Mouse (Mus musculus) Patski (cell line): ENCODE results near the gene Zbtb20. TPM values are rescaled to one million over a fixed set of nuclear protein-coding genes. Genes with fewer than 3 reads are reported as not detected.
A peak's percentile ranks its signal among the peaks of the same experiment; 100 is the strongest.

Source experiments
- ATAC-seq: fragments of 100-300 bp; one replicate; pipeline ENCODE4 v1.8.0; 2021
- CTCF ChIA-PET: fragments of 350-600 bp; sonication (Branson Sonifier 250); formaldehyde crosslinking; loops from one replicate; lab custom pipeline; 2022; ENCODE audit warnings: inconsistent platforms; lab: Charles Lee
- POLR2A ChIA-PET: fragments of 350-600 bp; sonication (Branson Sonifier 250); formaldehyde crosslinking; loops from one replicate; lab custom pipeline; 2022; ENCODE audit warnings: antibody characterized with exemption, inconsistent platforms; lab: Charles Lee
- DNase-seq: peaks from one replicate; pipeline ENCODE4 v3.0.0-alpha.2; 2011; ENCODE audit warnings: low read depth, low spot score
- H3K27me3 ChIP-seq: fragments of 371-371 bp; one replicate; pipeline ENCODE4 v1.5.1; 2021
- CTCF ChIP-seq: fragments of 100-300 bp; IDR thresholded peaks from one replicate; pipeline ENCODE4 v1.5.1; 2021
- in situ Hi-C: fragments of 300-500 bp; cut with MboI; formaldehyde crosslinking; loops from 3 replicates; pipeline ENCODE4 v1.11.1; 2018; ENCODE audit warnings: low pct_unique_long_range_greater_than_20kb, mixed read lengths
- polyA plus RNA-seq: library from polyadenylated mRNA; unstranded; gene quantifications from one replicate; pipeline ENCODE4 v1.2.3, GENCODE M21; 2021

Gene Zbtb20
- polyA plus RNA-seq, 1 experiment from 2014 or later, result 12.2 TPM

DNA sequence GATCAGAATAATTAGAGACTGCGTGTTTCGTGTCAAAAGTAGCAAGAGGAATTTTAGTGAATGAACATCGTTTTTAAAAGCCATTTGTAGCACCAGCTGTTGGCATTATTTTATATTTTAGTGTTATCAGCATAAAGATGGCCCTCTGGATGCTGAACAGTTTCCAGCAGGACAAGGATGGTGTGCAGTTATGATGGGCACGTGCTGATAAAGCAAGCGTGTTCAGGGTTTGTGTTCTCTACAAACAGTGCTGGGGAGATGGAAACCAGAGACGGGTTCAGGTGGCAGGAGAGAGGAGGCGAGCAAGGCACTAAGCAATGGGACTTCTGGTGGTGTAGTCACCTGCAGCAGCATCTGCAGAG lies 534.9 kb downstream of the Zbtb20 start:
- DNase-seq (no peak), ATAC-seq (no peak)
- in situ Hi-C loops, result no loop called here
- POLR2A ChIA-PET, result no interaction called here
- TF ChIP-seq CTCF, result no peak
- CTCF ChIA-PET, result no interaction called here
- no peaks in the 10 kb centered on the region for H3K27me3 ChIP-seq

DNA sequence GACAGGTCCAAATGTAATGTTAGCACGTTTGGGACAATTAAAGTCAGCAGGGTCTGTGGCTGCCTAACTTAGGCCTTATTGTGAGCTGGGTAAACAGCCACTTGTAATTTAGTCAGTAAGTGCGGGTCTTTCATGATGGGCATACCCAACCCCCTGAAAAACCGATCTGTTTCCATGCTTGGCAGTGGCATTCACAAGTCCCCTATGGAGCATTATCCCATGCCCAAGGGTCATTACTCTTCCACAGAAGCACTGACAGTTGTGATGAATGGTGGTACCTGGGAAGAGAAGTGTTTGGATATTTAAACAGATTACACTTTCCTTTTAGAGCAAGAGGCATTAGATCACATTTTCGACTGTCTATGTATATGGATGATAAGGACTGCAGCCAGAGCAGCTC lies 540.2 kb downstream of the Zbtb20 start:
- TF ChIP-seq CTCF, result no peak
- ChIA-PET CTCF (no interaction called here), POLR2A (no interaction called here)
- DNase-seq (no peak), ATAC-seq (no peak)
- in situ Hi-C loops, result no loop called here
- no peaks in the 10 kb centered on the region for H3K27me3 ChIP-seq

- DNase-seq (no peak), ATAC-seq (no peak)
These were observed 544.2 kb downstream of the Zbtb20 start for GRCm38 (mm10) chr16:43419923-43420322.

GRCm38 (mm10) chr16:43428955-43429354 lies 553.3 kb downstream of the Zbtb20 start:
- CTCF ChIA-PET, result interaction anchor here (0.6 to 1.8 kb wide), 2 partner anchors 25 to 157 kb away, joined by 3 to 4 read pairs; no protein-coding TSS in a partner anchor
- no peaks in the 10 kb centered on the region for H3K27me3 ChIP-seq
- TF ChIP-seq CTCF, result no peak
- no peak for ATAC-seq
- DNase-seq, result no peak
- POLR2A ChIA-PET, result interaction anchor here (0.6 kb wide), 1 partner anchor 1536 kb away, joined by 3 read pairs; no protein-coding TSS in a partner anchor
- in situ Hi-C loops, result no loop called here

More at GRCm38 (mm10) chr16:43419923-43420322, 544.2 kb downstream of the Zbtb20 start:
- ChIA-PET POLR2A (no interaction called here), CTCF (interaction anchor here (1.1 to 1.2 kb wide), 2 partner anchors 11 to 55 kb away, joined by 3 read pairs; no protein-coding TSS in a partner anchor)
- no peaks in the 10 kb centered on the region for H3K27me3 ChIP-seq
- TF ChIP-seq CTCF, result no peak
- in situ Hi-C loops, result no loop called here

DNA sequence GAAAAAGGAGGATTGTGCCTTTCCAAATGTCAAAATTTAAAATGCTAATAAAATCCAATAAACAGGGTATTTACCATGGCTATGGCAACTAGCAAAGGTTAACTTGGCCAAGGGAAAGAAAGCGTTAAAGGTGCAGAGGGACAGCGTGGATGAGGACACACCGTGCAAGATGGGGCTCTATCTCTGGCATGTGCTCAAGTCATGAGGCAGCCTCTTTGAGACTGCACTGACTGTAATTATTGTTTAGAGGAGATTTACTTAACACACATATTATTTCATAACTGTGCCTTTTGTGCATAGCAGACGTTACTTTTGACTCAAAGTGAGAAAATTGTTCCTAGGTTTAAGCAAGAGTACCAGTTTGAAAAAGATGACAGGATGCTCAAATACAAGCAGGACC lies 554.3 kb downstream of the Zbtb20 start:
- in situ Hi-C loops, result no loop called here
- ChIA-PET POLR2A (no interaction called here), CTCF (no interaction called here)
- ATAC-seq (no peak), DNase-seq (no peak)
- TF ChIP-seq CTCF, result no peak
- H3K27me3 ChIP-seq, result no peaks in the 10 kb centered on the region

DNA sequence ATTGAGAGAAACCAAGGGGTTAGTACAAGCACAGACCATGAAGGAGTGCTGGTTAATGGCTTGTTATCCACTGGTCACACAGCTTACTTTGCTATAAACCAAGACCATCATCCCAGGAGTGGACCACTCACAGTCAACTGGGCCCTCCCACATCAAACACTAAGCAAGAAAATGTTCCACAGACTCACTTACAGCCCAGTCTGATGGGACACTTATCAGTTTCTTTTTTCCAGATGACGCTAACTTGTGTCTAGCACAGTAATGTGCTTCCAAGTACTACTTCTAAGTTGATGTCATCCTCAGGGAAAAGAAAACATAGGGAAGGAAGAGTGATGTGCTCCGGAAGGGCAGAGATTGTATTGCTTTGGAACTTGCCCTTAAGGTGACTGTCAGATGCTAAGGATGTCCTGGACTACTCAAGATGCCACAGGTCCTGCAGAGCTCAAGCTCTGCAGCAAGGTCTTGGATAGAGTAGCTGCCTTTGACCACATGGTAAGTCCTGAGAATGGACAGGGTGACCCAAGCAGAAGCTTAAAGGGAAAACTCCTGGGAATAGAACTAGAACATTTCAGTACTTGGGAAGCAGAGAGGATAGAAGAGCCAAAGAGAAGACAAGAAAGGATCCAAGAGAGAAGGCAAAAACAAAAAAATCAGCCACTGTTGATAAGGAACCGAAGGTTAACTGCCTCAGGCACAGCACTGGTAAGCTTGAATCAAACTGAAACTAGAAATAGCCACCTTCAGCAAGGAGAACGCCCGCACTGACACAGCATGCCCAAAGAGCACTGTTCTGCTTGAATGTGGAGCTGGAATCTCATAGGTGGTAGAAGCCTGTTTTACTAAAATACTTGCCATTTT lies 556.1 kb downstream of the Zbtb20 start:
- ChIA-PET CTCF (interaction anchor here (1.1 to 1.2 kb wide), 2 partner anchors 13 to 108 kb away, joined by 3 read pairs; no protein-coding TSS in a partner anchor), POLR2A (interaction anchor here (1.0 kb wide), 1 partner anchor 37 kb away, joined by 3 read pairs; no protein-coding TSS in a partner anchor)

GRCm38 (mm10) chr16:43434941-43435340 lies 559.3 kb downstream of the Zbtb20 start:
- H3K27me3 ChIP-seq, result no peaks in the 10 kb centered on the region
- in situ Hi-C loops, result no loop called here
- no peak for ATAC-seq
- CTCF ChIA-PET, result interaction anchor here (0.8 to 1.7 kb wide), 3 partner anchors 13 to 84 kb away, joined by 3 to 6 read pairs (median 3); no protein-coding TSS in a partner anchor
- peak; percentile 71 for TF ChIP-seq CTCF
- no peak for DNase-seq
- POLR2A ChIA-PET, result interaction anchor here (0.6 to 0.8 kb wide), 2 partner anchors 9 to 279 kb away, joined by 3 to 5 read pairs; no protein-coding TSS in a partner anchor

More for the DNA sequence above, 556.1 kb downstream of the Zbtb20 start:
- DNase-seq (no peak), ATAC-seq (peak; percentile 89)
- in situ Hi-C loops, result no loop called here
- no peak for TF ChIP-seq CTCF
- H3K27me3 ChIP-seq, result no peaks in the 10 kb centered on the region

GRCm38 (mm10) chr16:43438878-43439371 lies 563.2 kb downstream of the Zbtb20 start:
- ChIA-PET CTCF (no interaction called here), POLR2A (no interaction called here)
- in situ Hi-C loops, result no loop called here
- TF ChIP-seq CTCF, result no peak
- no peaks in the 10 kb centered on the region for H3K27me3 ChIP-seq
- DNase-seq, result no peak
- no peak for ATAC-seq

DNA sequence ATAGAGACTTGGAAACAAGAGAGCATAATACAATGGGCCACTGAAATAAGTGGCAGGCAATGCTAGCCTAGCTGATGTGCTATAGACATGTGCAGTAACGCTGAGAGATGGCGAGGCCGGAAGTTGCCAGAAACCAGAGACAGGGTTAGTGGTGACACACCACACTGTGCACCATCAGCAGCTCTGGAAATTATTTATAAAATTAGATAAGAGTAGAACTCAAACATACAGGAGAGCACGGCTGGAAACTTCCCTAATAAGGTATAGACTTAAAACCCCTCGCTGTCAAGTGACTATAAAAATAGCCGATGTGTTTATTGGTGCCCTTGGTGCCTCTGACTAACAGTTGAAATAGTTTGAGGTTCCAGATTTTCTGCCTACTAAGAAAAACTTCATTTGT lies 565.7 kb downstream of the Zbtb20 start:
- ATAC-seq (no peak), DNase-seq (no peak)
- TF ChIP-seq CTCF, result no peak
- ChIA-PET CTCF (interaction anchor here (1.5 kb wide), 1 partner anchor 14 kb away, joined by 5 read pairs; no protein-coding TSS in a partner anchor), POLR2A (interaction anchor here (0.5 kb wide), 1 partner anchor 24 kb away, joined by 3 read pairs; no protein-coding TSS in a partner anchor)
- in situ Hi-C loops, result no loop called here
- H3K27me3 ChIP-seq, result no peaks in the 10 kb centered on the region

DNA sequence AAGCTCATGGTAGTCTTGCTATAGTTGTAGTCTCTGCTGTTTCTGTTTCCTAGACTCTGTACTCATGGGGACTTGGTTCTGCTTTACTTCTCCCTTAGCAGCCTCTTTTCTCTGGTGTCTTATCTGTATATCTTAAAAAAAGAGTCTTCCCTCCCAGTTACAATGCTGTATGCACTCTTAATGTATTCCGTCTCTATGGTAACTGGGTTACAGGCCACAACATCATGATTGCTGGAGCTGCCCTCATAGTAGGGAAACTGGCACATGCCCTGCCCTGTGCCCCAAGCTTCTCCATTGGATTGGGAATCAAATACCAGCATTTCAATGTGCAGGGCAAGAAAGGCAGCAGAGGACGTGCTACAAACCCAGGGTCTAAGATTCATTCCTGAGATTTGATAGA lies 567.4 kb downstream of the Zbtb20 start:
- no peaks in the 10 kb centered on the region for H3K27me3 ChIP-seq
- CTCF ChIA-PET, result no interaction called here
- DNase-seq, result no peak
- in situ Hi-C loops, result no loop called here
- POLR2A ChIA-PET, result no interaction called here
- ATAC-seq, result no peak
- TF ChIP-seq CTCF, result no peak
